Mouse (Mus musculus): ENCODE results near the gene Efcab9.
"Not testable (repeated sequence)": the region's sequence is repeated elsewhere in the genome, so short reads cannot be mapped to it uniquely, and the experiment has no call there.

The Efcab9 gene

DNA sequence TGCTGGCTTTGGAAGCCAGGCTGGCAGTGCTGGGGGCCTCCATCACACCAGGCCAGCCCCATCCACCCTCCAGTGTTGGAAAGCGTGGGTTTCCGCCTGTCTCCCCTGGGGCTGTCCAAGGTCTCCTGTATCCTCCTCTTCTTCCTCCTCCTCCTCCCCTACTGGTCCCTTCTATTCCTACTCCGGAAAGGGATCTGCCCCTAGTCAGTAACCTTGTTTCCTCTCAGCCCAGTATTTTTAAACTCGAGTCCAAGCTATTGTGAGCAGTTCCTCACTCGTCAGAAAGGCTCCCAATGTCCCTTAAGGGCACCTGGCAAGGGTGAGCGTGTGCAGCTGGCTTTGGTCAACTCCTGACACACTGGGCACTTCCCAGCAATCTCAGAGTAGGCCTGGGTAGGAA, 6.6 kb upstream of the Efcab9 start:
- DNase-seq (ENCODE audit: low read depth) = no peak

DNA sequence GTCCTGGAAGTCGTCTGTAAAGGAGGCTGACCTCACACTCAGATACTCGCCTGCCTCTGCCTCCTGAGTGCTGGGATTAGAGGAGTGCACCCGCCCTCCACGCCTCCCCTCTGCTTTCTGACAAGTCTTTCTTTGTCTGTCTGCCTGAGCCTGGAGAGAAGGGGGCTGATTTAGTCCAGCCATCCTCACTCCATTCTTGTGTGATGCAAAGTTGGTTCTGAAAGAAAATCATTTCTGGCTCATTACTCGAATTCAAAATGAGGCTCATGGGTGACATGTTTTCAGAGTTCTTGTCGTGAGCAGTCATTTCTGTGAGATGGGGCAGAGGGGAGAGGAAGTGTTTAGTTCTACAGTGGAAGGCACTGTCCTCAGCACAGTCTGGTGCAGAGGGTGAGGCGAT, 5.1 kb upstream of the Efcab9 start:
- no peak for DNase-seq (ENCODE audit: low read depth)

- DNase-seq (ENCODE audit: low read depth) = no peak
These were observed 3.8 kb upstream of the Efcab9 start for GRCm38 (mm10) chr11:32535646-32536045.

GRCm38 (mm10) chr11:32534453-32535075, 2.7 kb upstream of the Efcab9 start:
- no peak for DNase-seq (ENCODE audit: low read depth)

DNA sequence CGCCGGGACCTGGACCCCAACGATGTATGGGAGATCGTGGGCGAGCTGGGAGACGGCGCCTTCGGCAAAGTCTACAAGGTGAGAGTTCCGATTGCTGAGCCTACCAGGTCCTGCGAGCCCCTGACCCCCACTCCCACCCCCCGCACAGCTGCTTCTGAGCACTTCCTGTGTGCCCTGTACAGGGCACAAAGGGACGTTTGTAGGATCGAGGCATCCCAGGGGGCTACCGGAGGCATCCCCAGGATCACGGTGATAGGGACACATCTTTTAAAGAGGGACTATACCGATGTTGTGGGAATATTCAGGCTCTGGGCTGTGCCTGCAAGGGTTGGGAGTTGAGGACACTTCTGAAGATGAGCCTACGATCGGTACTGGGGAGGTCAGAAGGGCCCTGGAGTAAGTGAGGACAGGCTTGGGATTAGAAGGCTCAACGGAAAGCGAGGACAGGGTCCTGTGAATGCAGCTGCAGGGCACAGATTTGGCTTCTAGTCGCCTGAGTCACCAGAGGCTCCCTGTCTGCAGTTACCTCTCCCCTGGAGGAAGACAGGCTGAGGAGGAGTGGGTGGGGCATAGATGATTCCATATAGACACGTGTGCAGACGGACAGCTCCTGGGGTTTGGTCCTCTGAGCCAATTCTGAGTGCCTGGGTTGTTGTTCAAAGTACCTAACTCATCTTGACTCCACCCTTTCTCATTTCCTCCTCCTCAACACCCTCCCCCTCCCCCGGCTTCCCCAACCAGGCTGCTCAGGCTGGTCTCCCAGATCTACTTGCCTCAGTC, 1.8 kb upstream of the Efcab9 start:
- DNase-seq (ENCODE audit: low read depth) = peak; percentile 72

DNA sequence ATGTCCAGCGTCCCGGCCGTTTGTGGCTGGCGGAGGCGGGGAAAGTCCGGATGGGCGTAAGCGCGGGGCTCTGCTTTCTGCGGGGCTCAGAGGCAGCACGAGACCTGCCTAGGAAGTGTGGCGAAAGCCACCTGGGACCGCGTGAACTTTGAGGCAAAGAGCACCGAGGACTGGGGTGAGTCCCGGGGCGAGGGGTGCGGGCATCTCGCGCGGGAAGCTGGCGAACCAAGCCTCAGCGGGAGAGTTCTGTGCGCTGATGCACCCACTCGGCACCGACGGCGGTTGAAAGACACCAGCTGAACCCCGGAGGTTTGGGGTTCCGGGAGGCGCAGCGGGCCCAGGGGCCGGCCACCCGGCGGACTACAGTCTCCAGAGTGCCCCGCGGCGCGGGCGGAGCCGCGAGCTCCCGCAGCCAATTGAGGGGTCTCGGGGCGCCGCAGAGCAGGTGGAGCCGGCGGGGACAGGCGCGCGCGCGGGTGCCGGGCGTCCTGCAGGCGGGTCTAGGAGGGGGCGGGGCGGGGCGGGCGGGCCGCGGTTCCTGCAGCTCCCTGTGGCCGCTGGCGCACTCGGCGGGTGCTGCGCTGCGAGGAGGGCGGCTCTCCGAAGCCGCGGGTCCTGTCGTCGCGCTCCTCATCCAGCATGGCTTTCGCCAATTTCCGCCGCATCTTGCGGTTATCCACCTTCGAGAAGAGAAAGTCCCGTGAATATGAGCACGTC, 1.0 kb upstream of the Efcab9 start, which contains the start of gene Stk10:
Gene Stk10, plus strand, starts transcription at position 541 of the 717 bp plus-strand sequence.
- DNase-seq (ENCODE audit: low read depth) = peak; percentile 94

- DNase-seq (ENCODE audit: low read depth) = no peak
These were observed 1.7 kb downstream of the Efcab9 start for GRCm38 (mm10) chr11:32530151-32530550.

- DNase-seq (ENCODE audit: low read depth) = no peak
These were observed 4.9 kb downstream of the Efcab9 start for GRCm38 (mm10) chr11:32527006-32527405.

GRCm38 (mm10) chr11:32524122-32524920, 7.6 kb downstream of the Efcab9 start:
- DNase-seq (ENCODE audit: low read depth) = no peak

DNA sequence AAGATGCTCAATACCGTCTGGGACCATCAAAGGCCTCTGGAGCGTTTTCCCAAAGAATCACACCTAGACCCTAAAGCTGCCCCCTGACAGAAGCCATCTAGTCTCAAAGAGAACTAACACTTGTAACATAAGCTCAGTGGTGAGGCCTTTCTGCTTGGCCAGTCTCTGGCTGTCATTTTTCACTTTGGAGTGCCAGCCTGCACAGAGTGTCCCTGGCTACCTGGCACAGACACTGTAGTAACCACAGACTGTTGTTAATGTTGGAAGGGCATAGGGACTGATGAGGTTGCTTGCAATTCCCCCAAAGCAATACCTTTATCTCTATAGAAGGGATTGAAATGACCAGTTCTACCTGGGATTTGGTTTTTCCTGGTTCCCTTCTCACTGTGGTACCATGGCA, 10.6 kb downstream of the Efcab9 start:
- no peak for DNase-seq (ENCODE audit: low read depth)

- DNase-seq (ENCODE audit: low read depth) = no peak
These were observed 12.5 kb downstream of the Efcab9 start for GRCm38 (mm10) chr11:32519354-32519753.

GRCm38 (mm10) chr11:32518770-32519169, 13.1 kb downstream of the Efcab9 start:
- DNase-seq (ENCODE audit: low read depth) = no peak

- no peak for DNase-seq (ENCODE audit: low read depth)
These were observed 14.8 kb downstream of the Efcab9 start for GRCm38 (mm10) chr11:32516916-32517712.

DNA sequence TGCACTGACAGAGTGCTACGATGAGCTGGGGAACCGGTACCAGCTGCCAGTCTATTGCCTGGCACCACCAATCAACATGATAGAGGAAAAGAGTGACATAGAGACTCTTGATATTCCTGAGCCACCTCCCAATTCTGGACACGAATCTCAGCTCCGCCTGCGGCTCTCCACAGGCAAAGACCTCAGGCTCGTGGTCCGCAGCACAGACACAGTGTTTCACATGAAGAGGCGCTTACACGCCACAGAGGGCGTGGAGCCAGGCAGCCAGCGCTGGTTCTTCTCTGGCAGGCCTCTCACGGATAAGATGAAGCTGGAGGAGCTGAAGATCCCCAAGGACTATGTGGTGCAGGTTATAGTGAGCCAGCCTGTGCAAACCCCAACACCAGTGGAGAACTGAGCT, 15.8 kb downstream of the Efcab9 start:
- DNase-seq (ENCODE audit: low read depth) = no peak

- not testable (repeated sequence) for DNase-seq (ENCODE audit: low read depth)
These were observed 17.0 kb downstream of the Efcab9 start for GRCm38 (mm10) chr11:32514853-32515252.

DNA sequence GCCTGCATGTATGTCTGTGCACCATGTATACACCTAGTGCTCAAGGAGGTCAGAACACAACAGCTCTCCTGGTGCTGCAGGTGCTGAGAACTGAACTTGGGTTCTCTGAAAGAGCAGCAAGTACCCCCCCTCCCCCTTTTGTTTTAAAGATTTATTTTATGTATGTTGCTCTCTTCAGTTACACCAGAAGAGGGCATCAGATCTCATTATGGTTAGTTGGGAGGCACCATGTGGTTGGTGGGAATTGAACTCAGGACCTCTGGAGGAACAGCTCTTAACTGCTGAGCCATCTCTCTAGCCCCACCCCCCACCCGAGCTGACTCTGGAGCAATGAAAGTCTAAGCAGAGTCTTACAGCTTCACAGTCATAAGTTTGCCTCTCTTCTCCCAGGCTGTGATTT, 21.0 kb downstream of the Efcab9 start:
- DNase-seq (ENCODE audit: low read depth) = peak; percentile 22

GRCm38 (mm10) chr11:32505091-32505739, 26.7 kb downstream of the Efcab9 start:
- DNase-seq (ENCODE audit: low read depth) = no peak

DNA sequence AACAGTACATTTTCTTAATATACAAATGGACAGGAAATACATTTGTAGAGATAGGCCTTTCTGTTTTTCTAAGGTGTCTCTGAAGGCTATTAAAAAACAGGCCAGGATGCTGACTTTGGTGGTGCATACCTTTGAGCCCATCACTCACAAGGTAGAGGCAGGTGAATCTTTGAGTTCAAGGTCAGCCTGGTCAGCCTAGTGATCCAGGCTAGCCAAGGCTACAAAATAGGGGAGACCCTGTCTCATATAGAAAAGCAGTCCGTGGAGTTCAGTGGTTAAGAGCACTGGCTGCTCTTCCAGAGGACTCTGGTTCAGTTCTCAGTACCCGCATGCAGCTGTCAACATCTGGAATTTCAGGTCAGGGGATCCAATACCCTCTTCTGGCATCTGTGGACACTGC, 28.2 kb downstream of the Efcab9 start:
- DNase-seq (ENCODE audit: low read depth) = no peak

- DNase-seq (ENCODE audit: low read depth) = peak; percentile 24
These were observed 31.9 kb downstream of the Efcab9 start for GRCm38 (mm10) chr11:32499931-32500330.

DNA sequence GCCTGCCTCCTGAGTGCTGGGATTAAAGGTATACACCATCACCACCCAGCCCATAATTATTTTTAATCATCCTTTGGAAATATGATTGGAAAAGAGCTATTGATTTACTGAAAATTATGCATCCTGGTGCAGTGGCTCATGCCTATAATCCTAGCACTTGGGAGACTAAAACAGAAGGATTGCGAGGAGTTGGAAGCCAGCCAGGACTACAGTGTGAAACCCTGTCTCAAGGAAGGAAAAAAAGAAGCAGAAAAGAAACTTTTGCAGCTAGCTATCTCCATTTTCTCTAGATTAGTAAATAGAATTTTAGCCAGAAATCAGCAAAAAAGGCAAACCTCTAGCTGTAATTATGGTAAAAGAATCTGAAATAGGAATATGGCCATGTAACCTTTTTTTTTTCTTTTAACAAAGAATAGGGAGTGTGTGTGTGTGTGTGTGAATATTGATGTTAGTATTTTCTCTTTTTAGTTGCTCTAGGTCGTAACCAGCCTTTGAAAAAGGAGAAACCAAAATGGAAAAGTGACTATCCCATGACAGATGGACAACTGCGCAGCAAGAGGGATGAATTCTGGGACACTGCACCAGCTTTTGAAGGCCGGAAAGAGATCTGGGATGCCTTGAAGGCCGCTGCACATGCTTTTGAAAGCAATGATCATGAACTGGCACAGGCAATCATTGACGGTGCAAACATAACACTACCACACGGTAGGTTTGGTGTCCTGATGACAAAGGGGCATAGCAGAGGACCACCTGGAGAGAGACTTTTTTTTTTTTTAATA, 32.9 kb downstream of the Efcab9 start:
- DNase-seq (ENCODE audit: low read depth) = peak; percentile 71

Measured in NIH3T3 (cell line).